8 mouse cellular contexts compared by ENCODE assay signal in the genomic region with DNA sequence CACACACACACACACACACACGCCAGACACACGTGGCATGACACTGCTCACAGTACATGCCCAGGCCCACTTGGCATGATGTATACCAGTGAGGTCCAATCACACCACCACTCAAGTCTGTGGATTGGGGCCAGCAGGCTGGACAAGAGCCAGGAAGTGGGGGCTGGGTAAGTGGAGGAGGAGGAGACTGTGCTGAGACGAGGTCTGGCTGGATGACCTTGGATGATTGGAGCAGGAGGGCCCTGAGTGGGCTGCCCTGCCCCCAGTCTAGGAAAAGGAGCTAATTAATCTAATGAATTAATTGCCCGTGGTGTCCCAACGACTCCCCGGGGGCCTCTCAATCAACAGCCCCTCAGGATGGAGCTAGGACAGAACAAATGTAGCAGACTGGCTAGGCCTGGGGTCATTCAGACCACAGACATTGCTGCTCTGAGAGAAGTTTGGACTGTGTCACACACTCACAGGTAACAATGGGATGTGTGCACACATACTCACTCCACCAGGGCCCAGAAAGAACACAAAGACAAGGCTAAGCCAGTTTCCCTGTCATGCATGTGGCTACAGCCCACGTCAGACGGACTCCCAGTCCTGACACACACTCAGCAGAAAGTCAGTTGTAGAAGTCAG. TPM values are rescaled to one million over a fixed set of nuclear protein-coding genes. Genes with fewer than 3 reads are reported as not detected.
DNase-seq lines count a peak whose midpoint lies in the region; ATAC-seq lines count a peak whose summit lies in the region.
"Had no signal": no experiment of that assay in that cellular context is flagged by ENCODE, and none has a peak within 500 bp of the region (broad histone marks: within the 10 kb centered on the region; RNA-seq: fewer than 3 reads in every experiment).

No protein-coding gene starts in this region.

- H3K4me3 ChIP-seq in embryonic facial prominence, embryonic 13.5 days: no peak overlapping the region
- H3K4me3 ChIP-seq in hindbrain, embryonic 13.5 days: no peak overlapping the region
- no peak overlapping the region for H3K4me3 ChIP-seq in midbrain, embryonic 13.5 days (replicated peaks)

- H3K27ac ChIP-seq in embryonic facial prominence, embryonic 13.5 days: no peak overlapping the region
- peak overlapping the region; percentile 2; the same call in 1 of the 2 replicates for H3K27ac ChIP-seq in hindbrain, embryonic 13.5 days
- no peak overlapping the region for H3K27ac ChIP-seq in midbrain, embryonic 13.5 days

- peak; percentile 29; the same call in 1 of the 2 replicates for ATAC-seq in embryonic facial prominence, embryonic 13.5 days (ENCODE audit: insufficient number of reproducible peaks, insufficient read depth, low FRiP score, low TSS enrichment, low read depth)
- peak; percentile 74 for ATAC-seq in hindbrain, embryonic 13.5 days (ENCODE audit: low FRiP score)
- peak; percentile 62 for ATAC-seq in midbrain, embryonic 13.5 days

- no peak overlapping the region for H3K9ac ChIP-seq in embryonic facial prominence, embryonic 13.5 days
- 0 out of 2 replicates have a peak overlapping the region, but pooled peaks have one; percentile 15 for H3K9ac ChIP-seq in hindbrain, embryonic 13.5 days
- H3K9ac ChIP-seq in midbrain, embryonic 13.5 days (replicated peaks): no peak overlapping the region

- WGBS in embryonic facial prominence, embryonic 13.5 days: 56% methylated on average over 8 of the region's 8 CpGs
- 34% methylated on average over 8 of the region's 8 CpGs for WGBS in hindbrain, embryonic 13.5 days
- 69% methylated on average over 8 of the region's 8 CpGs for WGBS in midbrain, embryonic 13.5 days

- H3K4me2 ChIP-seq in embryonic facial prominence, embryonic 13.5 days: no peak overlapping the region
- no peak overlapping the region for H3K4me2 ChIP-seq in hindbrain, embryonic 13.5 days
- H3K4me2 ChIP-seq in midbrain, embryonic 13.5 days (replicated peaks): no peak overlapping the region

- H3K36me3 ChIP-seq in embryonic facial prominence, embryonic 13.5 days: 0 out of 2 replicates have a peak, but pooled peaks cover 5% of the 10 kb centered on the region
- peaks cover 16% of the 10 kb centered on the region for H3K36me3 ChIP-seq in hindbrain, embryonic 13.5 days
- peaks cover 14% of the 10 kb centered on the region for H3K36me3 ChIP-seq in midbrain, embryonic 13.5 days

- H3K27me3 ChIP-seq in embryonic facial prominence, embryonic 13.5 days: peaks cover 18% of the 10 kb centered on the region
- H3K27me3 ChIP-seq in hindbrain, embryonic 13.5 days: peaks cover 25% of the 10 kb centered on the region
- peaks cover 15% of the 10 kb centered on the region for H3K27me3 ChIP-seq in midbrain, embryonic 13.5 days

- peak; percentile 23 for DNase-seq in kidney, adult 11 months
- no peak for DNase-seq in kidney, adult 18-20 months
- no peak for DNase-seq in T-cell, adult 2 months (ENCODE audit: low spot score)
- no peak for DNase-seq in adipocyte (ENCODE audit: low spot score)

- H3K9me3 ChIP-seq in embryonic facial prominence, embryonic 13.5 days: no peaks in the 10 kb centered on the region
- H3K9me3 ChIP-seq in hindbrain, embryonic 13.5 days: no peaks in the 10 kb centered on the region
- no peaks in the 10 kb centered on the region for H3K9me3 ChIP-seq in midbrain, embryonic 13.5 days

- peaks cover 5% of the 10 kb centered on the region for H3K4me1 ChIP-seq in embryonic facial prominence, embryonic 13.5 days
- peaks cover 40% of the 10 kb centered on the region for H3K4me1 ChIP-seq in hindbrain, embryonic 13.5 days (replicated peaks)
- peaks cover 25% of the 10 kb centered on the region for H3K4me1 ChIP-seq in midbrain, embryonic 13.5 days (replicated peaks)

RNA-seq across cellular contexts. Expression of gene Iglon5, which starts 7.7 kb away (rescaled TPM):
- 1.6 and 1.8 TPM in 2 replicates for polyA plus RNA-seq in embryonic facial prominence, embryonic 13.5 days (2015; fragmentation: Nextera tagmentation; extraction: Ambion mirVana)
- 7.3 and 7.8 TPM in 2 replicates for polyA plus RNA-seq in hindbrain, embryonic 13.5 days (2015; fragmentation: Nextera tagmentation; extraction: Ambion mirVana)
- polyA plus RNA-seq in midbrain, embryonic 13.5 days (2015; fragmentation: Nextera tagmentation; extraction: Ambion mirVana): 6.3 and 7.5 TPM in 2 replicates

RNA-seq across cellular contexts. Expression of gene Vsig10l, which starts 19.3 kb away (rescaled TPM):
- 4.4 and 5.8 TPM in 2 replicates for polyA plus RNA-seq in embryonic facial prominence, embryonic 13.5 days (2015; fragmentation: Nextera tagmentation; extraction: Ambion mirVana)
- polyA plus RNA-seq in hindbrain, embryonic 13.5 days (2015; fragmentation: Nextera tagmentation; extraction: Ambion mirVana): 9.6 and 10.8 TPM in 2 replicates
- polyA plus RNA-seq in midbrain, embryonic 13.5 days (2015; fragmentation: Nextera tagmentation; extraction: Ambion mirVana): 7.8 and 10.3 TPM in 2 replicates

RNA-seq across cellular contexts. Expression of gene 4931406B18Rik, which starts 23.5 kb away (rescaled TPM):
- not detected in 2 replicates for polyA plus RNA-seq in embryonic facial prominence, embryonic 13.5 days (2015; fragmentation: Nextera tagmentation; extraction: Ambion mirVana)
- not detected in 2 replicates for polyA plus RNA-seq in hindbrain, embryonic 13.5 days (2015; fragmentation: Nextera tagmentation; extraction: Ambion mirVana)
- 0.04 TPM in 1 of 2 replicates, not detected in the other for polyA plus RNA-seq in midbrain, embryonic 13.5 days (2015; fragmentation: Nextera tagmentation; extraction: Ambion mirVana)
- polyA plus RNA-seq: cortical plate, adult 2 months had no signal

RNA-seq across cellular contexts. Expression of gene Gm45233, which starts 38.3 kb away (rescaled TPM):
- polyA plus RNA-seq in embryonic facial prominence, embryonic 13.5 days (2015; fragmentation: Nextera tagmentation; extraction: Ambion mirVana): 0.86 and 1.1 TPM in 2 replicates
- 0.39 TPM in 2 replicates for polyA plus RNA-seq in hindbrain, embryonic 13.5 days (2015; fragmentation: Nextera tagmentation; extraction: Ambion mirVana)
- 0.48 TPM in 1 of 2 replicates, not detected in the other for polyA plus RNA-seq in midbrain, embryonic 13.5 days (2015; fragmentation: Nextera tagmentation; extraction: Ambion mirVana)

RNA-seq across cellular contexts. Expression of gene Etfb, which starts 38.3 kb away (rescaled TPM):
- polyA plus RNA-seq in embryonic facial prominence, embryonic 13.5 days (2015; fragmentation: Nextera tagmentation; extraction: Ambion mirVana): 255 and 265 TPM in 2 replicates
- polyA plus RNA-seq in hindbrain, embryonic 13.5 days (2015; fragmentation: Nextera tagmentation; extraction: Ambion mirVana): 149 and 154 TPM in 2 replicates
- polyA plus RNA-seq in midbrain, embryonic 13.5 days (2015; fragmentation: Nextera tagmentation; extraction: Ambion mirVana): 142 TPM in 2 replicates
